Mouse (Mus musculus): Measurements from ENCODE around the gene Ccdc81.
A peak's percentile ranks its signal among the peaks of the same experiment; 100 is the strongest.

The Ccdc81 gene

GRCm38 (mm10) chr7:89856440-89857217 is 46.8 kb downstream of the Ccdc81 start:
- DNase-seq = no peak

GRCm38 (mm10) chr7:89855196-89855595 is 48.2 kb downstream of the Ccdc81 start:
- DNase-seq = no peak

- DNase-seq = peak in 1 of 2 experiments; percentile 16
These were observed 50.3 kb downstream of the Ccdc81 start for GRCm38 (mm10) chr7:89853131-89853530.

- DNase-seq = no peak
These were observed 51.0 kb downstream of the Ccdc81 start for GRCm38 (mm10) chr7:89852158-89853095.

- DNase-seq = no peak
These were observed 52.9 kb downstream of the Ccdc81 start for GRCm38 (mm10) chr7:89850510-89850909.

GRCm38 (mm10) chr7:89845669-89846068 is 57.8 kb downstream of the Ccdc81 start:
- DNase-seq = no peak

- DNase-seq = peak; percentile 27 to 29
These were observed 59.9 kb downstream of the Ccdc81 start for GRCm38 (mm10) chr7:89843533-89843932.

- DNase-seq = no peak
These were observed 60.3 kb downstream of the Ccdc81 start for GRCm38 (mm10) chr7:89843121-89843520.

- DNase-seq = no peak
These were observed 61.1 kb downstream of the Ccdc81 start for GRCm38 (mm10) chr7:89842404-89842715.

GRCm38 (mm10) chr7:89841670-89842403 is 61.6 kb downstream of the Ccdc81 start:
- DNase-seq = peak; percentile 81 to 91

- DNase-seq = no peak
These were observed 63.7 kb downstream of the Ccdc81 start for GRCm38 (mm10) chr7:89839721-89840120.

GRCm38 (mm10) chr7:89837841-89838240 is 65.6 kb downstream of the Ccdc81 start:
- no peak for DNase-seq

GRCm38 (mm10) chr7:89836676-89837075 is 66.8 kb downstream of the Ccdc81 start:
- DNase-seq = no peak

- peak; percentile 51 to 52 for DNase-seq
These were observed 67.9 kb downstream of the Ccdc81 start for GRCm38 (mm10) chr7:89835566-89835965.

GRCm38 (mm10) chr7:89833521-89833920 is 69.9 kb downstream of the Ccdc81 start:
- no peak for DNase-seq

- peak; percentile 16 to 19 for DNase-seq
These were observed 74.2 kb downstream of the Ccdc81 start for GRCm38 (mm10) chr7:89829201-89829600.

- DNase-seq = no peak
These were observed 74.9 kb downstream of the Ccdc81 start for GRCm38 (mm10) chr7:89828436-89829065.

All from cerebellum, postnatal 36 days (tissue).